Mouse (Mus musculus) lung, embryonic 14.5 days (tissue): Measurements from ENCODE around the gene 4921539E11Rik. TPM values are rescaled to one million over a fixed set of nuclear protein-coding genes. Genes with fewer than 3 reads are reported as not detected.

Experiments used
- ATAC-seq: fragments of 200-750 bp; cut with Nextera tagmentation; 2 replicates; pipeline ENCODE4 v1.8.0; 2017; ENCODE audit warnings: mild to moderate bottlenecking, moderate TSS enrichment, moderate library complexity; ENCODE audit not compliant: insufficient read depth
- DNase-seq: peaks from one replicate; pipeline ENCODE4 v3.0.0-alpha.2; 2015
- H3K27ac ChIP-seq: fragments of 300-500 bp; sonication (generic); 2 replicates; pipeline ENCODE4 v1.5.1; 2014; ENCODE audit warnings: low read depth, mild to moderate bottlenecking, moderate library complexity
- H3K27me3 ChIP-seq: fragments of 300-500 bp; sonication (generic); 2 replicates; pipeline ENCODE4 v1.6.1; 2014; ENCODE audit warnings: low read length, control low read depth; ENCODE audit not compliant: insufficient read depth
- H3K36me3 ChIP-seq: fragments of 300-500 bp; sonication (generic); 2 replicates; pipeline ENCODE4 v1.6.1; 2014; ENCODE audit warnings: control low read depth; ENCODE audit not compliant: insufficient read depth
- H3K4me1 ChIP-seq: fragments of 300-500 bp; sonication (generic); 2 replicates; pipeline ENCODE4 v1.6.1; 2014; ENCODE audit warnings: antibody characterized with exemption, control low read depth; ENCODE audit not compliant: insufficient read depth
- H3K4me2 ChIP-seq: fragments of 300-500 bp; sonication (generic); 2 replicates; pipeline ENCODE4 v1.6.1; 2014; ENCODE audit warnings: mild to moderate bottlenecking
- H3K4me3 ChIP-seq: fragments of 300-500 bp; sonication (generic); 2 replicates; pipeline ENCODE4 v1.5.1; 2014; ENCODE audit warnings: low read depth, low read length
- H3K9ac ChIP-seq: fragments of 300-500 bp; sonication (generic); 2 replicates; pipeline ENCODE4 v1.6.1; 2014
- H3K9me3 ChIP-seq: fragments of 300-500 bp; sonication (generic); 2 replicates; pipeline ENCODE4 v1.6.1; 2016; ENCODE audit warnings: low read depth, low read length, control low read depth
- CTCF ChIP-seq: IDR thresholded peaks from 2 replicates; pipeline ENCODE4 v1.5.1; 2016; ENCODE audit warnings: antibody characterized with exemption, low read depth
- WGBS: fragments of 180-500 bp; shearing (Covaris S2); extraction: QIAGEN DNeasy Blood & Tissue Kit; methylation state at CpG from one replicate; pipeline ENCODE4 v1.1.7; 2014; 5-methylcytosine and 5-hydroxymethylcytosine counted together
- polyA plus RNA-seq: library from polyadenylated mRNA; unstranded; fragments of >200 nt; fragmentation: Nextera tagmentation; extraction: Ambion mirVana; gene quantifications from 2 replicates; pipeline ENCODE4 v1.2.1, GENCODE M21; 2014

Gene 4921539E11Rik
- polyA plus RNA-seq, 1 experiment from 2014 or later, result not detected

- no peaks in the 10 kb centered on the region for H3K27me3 ChIP-seq
- no peak for ATAC-seq
Measured at GRCm38 (mm10) chr4:103265166-103265565, 25.5 kb downstream of the 4921539E11Rik start.

GRCm38 (mm10) chr4:103263812-103264396 lies 26.8 kb downstream of the 4921539E11Rik start:
- H3K9ac ChIP-seq, result no peak overlapping the region
- no peaks in the 10 kb centered on the region for H3K27me3 ChIP-seq
- no peak for TF ChIP-seq CTCF
- H3K4me3 ChIP-seq, result no peak overlapping the region
- H3K36me3 ChIP-seq, result no peaks in the 10 kb centered on the region
- ATAC-seq, result peak; percentile 38; the same call in 1 of the 2 replicates
- H3K4me1 ChIP-seq, result no peaks in the 10 kb centered on the region
- no peak overlapping the region for H3K27ac ChIP-seq
- peak; percentile 18 for DNase-seq
- WGBS, result 7% methylated on average over 8 of the region's 8 CpGs
- H3K4me2 ChIP-seq, result no peak overlapping the region
- no peaks in the 10 kb centered on the region for H3K9me3 ChIP-seq

More at GRCm38 (mm10) chr4:103265166-103265565, 25.5 kb downstream of the 4921539E11Rik start:
- no peak for DNase-seq
- Histone ChIP-seq H3K9me3 (no peaks in the 10 kb centered on the region), H3K27ac (no peak overlapping the region), H3K4me2 (no peak overlapping the region), H3K36me3 (no peaks in the 10 kb centered on the region), H3K4me1 (no peaks in the 10 kb centered on the region), H3K9ac (no peak overlapping the region), H3K4me3 (no peak overlapping the region)
- no peak for TF ChIP-seq CTCF
- WGBS, result 34% methylated on average over 2 of the region's 2 CpGs

GRCm38 (mm10) chr4:103263378-103263777 lies 27.3 kb downstream of the 4921539E11Rik start:
- Histone ChIP-seq H3K27ac (no peak overlapping the region), H3K36me3 (no peaks in the 10 kb centered on the region), H3K4me1 (no peaks in the 10 kb centered on the region), H3K4me2 (no peak overlapping the region), H3K9ac (no peak overlapping the region), H3K9me3 (no peaks in the 10 kb centered on the region), H3K4me3 (no peak overlapping the region), H3K27me3 (no peaks in the 10 kb centered on the region)
- no peak for TF ChIP-seq CTCF
- ATAC-seq (no peak), DNase-seq (peak; percentile 2)
- 12% methylated on average over 5 of the region's 5 CpGs for WGBS

- H3K36me3 ChIP-seq, result no peaks in the 10 kb centered on the region
- TF ChIP-seq CTCF, result no peak
- H3K4me3 ChIP-seq, result no peak overlapping the region
- no peaks in the 10 kb centered on the region for H3K4me1 ChIP-seq
- H3K4me2 ChIP-seq, result no peak overlapping the region
- H3K9me3 ChIP-seq, result no peaks in the 10 kb centered on the region
- ATAC-seq, result no peak
- no peak overlapping the region for H3K9ac ChIP-seq
- H3K27ac ChIP-seq, result no peak overlapping the region
- WGBS, result 74% methylated on average over 3 of the region's 3 CpGs
- no peak for DNase-seq
- H3K27me3 ChIP-seq, result no peaks in the 10 kb centered on the region
Measured at GRCm38 (mm10) chr4:103258817-103259216, 31.8 kb downstream of the 4921539E11Rik start.

- H3K4me1 ChIP-seq, result no peaks in the 10 kb centered on the region
- H3K27ac ChIP-seq, result no peak overlapping the region
- H3K9me3 ChIP-seq, result no peaks in the 10 kb centered on the region
- H3K9ac ChIP-seq, result no peak overlapping the region
- no peak overlapping the region for H3K4me2 ChIP-seq
- H3K36me3 ChIP-seq, result no peaks in the 10 kb centered on the region
- ATAC-seq (no peak), DNase-seq (no peak)
- H3K4me3 ChIP-seq, result no peak overlapping the region
- H3K27me3 ChIP-seq, result no peaks in the 10 kb centered on the region
- TF ChIP-seq CTCF, result no peak
- WGBS, result 74% methylated on average over 4 of the region's 4 CpGs
Measured at GRCm38 (mm10) chr4:103253846-103254245, 36.8 kb downstream of the 4921539E11Rik start.

DNA sequence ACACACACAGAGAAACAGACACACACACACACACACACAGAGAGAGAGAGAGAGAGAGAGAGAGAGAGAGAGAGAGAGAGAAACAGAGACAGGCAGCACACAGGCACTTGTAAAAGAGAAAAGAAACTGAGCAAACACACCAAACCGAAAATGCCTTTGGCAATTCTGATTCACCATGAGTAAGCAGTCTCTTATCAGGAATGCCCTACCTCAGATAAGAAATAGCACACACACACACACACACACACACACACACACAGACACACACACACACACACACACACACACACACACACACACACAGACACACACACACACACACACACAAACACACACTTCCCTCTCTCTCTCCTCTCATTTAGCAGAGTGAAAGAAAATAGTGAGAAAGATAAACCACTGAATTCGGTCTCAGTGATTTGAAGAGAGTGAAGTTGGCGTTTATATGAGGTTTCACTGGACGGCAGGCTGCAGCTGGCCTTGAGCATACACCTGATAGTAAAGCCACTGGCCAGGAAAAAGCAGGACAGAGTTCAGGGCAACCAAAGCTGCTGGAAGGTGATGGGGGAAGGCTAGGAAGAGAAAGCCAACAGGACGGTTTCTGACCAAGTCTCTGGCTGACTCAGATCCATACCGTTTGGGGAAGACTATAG lies 41.1 kb downstream of the 4921539E11Rik start:
- TF ChIP-seq CTCF, result no peak
- Histone ChIP-seq H3K4me1 (no peaks in the 10 kb centered on the region), H3K27me3 (no peaks in the 10 kb centered on the region), H3K36me3 (no peaks in the 10 kb centered on the region), H3K9ac (no peak overlapping the region), H3K9me3 (no peaks in the 10 kb centered on the region), H3K4me2 (no peak overlapping the region), H3K4me3 (no peak overlapping the region), H3K27ac (no peak overlapping the region)
- WGBS, result 29% methylated on average over 6 of the region's 6 CpGs
- DNase-seq (no peak), ATAC-seq (no peak)

DNA sequence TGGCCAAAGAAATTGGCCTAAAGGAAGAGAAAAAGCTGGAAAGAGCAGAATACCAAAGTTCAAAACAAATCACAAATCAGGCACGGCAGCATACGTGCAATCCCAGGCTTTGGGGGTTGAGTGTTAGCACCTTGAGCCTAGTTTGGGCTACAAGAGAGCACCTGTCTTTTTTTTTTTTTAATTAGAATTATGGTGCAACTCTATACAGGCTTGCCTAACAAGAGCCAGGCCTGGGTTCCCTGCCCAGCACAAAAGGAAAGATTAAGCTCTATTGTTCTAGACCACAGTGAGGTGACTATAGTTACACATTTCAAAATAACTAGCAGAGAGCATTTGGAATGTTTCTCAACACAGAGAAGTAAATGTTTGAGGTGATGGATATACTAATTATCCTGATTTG lies 42.9 kb downstream of the 4921539E11Rik start:
- Histone ChIP-seq H3K9ac (no peak overlapping the region), H3K36me3 (no peaks in the 10 kb centered on the region), H3K9me3 (no peaks in the 10 kb centered on the region), H3K4me1 (no peaks in the 10 kb centered on the region), H3K27ac (no peak overlapping the region), H3K27me3 (no peaks in the 10 kb centered on the region), H3K4me2 (no peak overlapping the region), H3K4me3 (no peak overlapping the region)
- no peak for ATAC-seq
- DNase-seq, result no peak
- 84% methylated on average over 2 of the region's 2 CpGs for WGBS
- no peak for TF ChIP-seq CTCF
